Mouse (Mus musculus): ENCODE results near the gene Ppp1r1c. TPM values are rescaled to one million over a fixed set of nuclear protein-coding genes. Genes with fewer than 3 reads are reported as not detected.

Gene Ppp1r1c
- polyA plus RNA-seq, 1 experiment, result not detected

DNA sequence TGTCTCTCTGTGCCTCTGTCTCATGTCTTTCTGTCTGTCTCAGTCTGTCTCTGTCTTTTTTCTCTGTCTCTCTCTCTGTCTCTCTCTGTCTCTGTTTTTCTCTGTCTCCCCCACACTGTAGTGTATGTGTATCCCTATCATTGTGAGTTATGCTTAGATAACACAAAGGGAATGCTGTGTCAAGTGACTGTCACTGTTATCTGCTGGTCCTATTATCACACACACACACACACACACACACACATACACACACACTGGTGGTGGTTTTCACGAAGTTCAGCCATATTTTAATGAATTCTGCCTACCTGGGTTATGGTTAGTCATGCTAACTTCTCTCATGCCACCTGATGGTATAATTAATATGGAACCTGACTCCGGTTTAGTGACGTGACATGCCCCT is 44.1 kb downstream of the Ppp1r1c start:
- Histone ChIP-seq H3K9me3 (replicated peaks; ENCODE audit: control insufficient read depth, insufficient read depth, low read length, poor library complexity, severe bottlenecking) (no peaks in the 10 kb centered on the region), H3K4me1 (ENCODE audit: control insufficient read depth, insufficient read depth, low read length) (no peaks in the 10 kb centered on the region), H3K27ac (ENCODE audit: insufficient read depth, low read length) (no peak overlapping the region), H3K27me3 (ENCODE audit: control insufficient read depth, insufficient read depth, low read length, poor library complexity, severe bottlenecking) (no peaks in the 10 kb centered on the region), H3K36me3 (ENCODE audit: control insufficient read depth, insufficient read depth, low read length, poor library complexity, severe bottlenecking) (no peaks in the 10 kb centered on the region), H3K9ac (ENCODE audit: low read depth, poor library complexity, severe bottlenecking) (no peak overlapping the region), H3K4me3 (ENCODE audit: low read depth, low read length) (no peak overlapping the region)
- TF ChIP-seq EP300 (IDR thresholded peaks at IDR 0.05; ENCODE audit: insufficient read depth, low read depth, low read length) (no peak), CTCF (IDR thresholded peaks at IDR 0.05; ENCODE audit: low read depth, low read length) (no peak), POLR2A (IDR thresholded peaks at IDR 0.05; ENCODE audit: insufficient read depth, low read length) (no peak)

DNA sequence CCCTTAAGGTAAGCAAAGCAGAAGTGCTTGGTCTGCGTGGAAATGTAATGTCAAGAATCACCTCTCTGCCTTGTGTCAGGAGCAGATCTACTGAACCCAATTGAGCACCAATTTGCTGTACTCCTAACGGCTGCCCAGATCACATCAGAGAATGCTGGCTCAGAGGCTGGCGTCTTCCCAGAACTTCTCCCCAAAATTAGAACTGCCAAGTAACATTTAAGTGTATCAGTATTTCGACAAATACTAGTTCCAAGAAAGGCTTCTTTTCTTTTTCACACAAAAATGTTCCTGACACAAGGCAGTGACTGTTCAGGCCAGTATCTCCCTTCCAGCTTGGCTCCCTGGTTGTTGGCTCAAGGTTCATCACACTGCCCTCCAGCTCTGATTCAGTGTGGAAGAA is 52.4 kb downstream of the Ppp1r1c start:
- Histone ChIP-seq H3K27ac (ENCODE audit: insufficient read depth, low read length) (no peak overlapping the region), H3K4me3 (ENCODE audit: low read depth, low read length) (no peak overlapping the region), H3K9me3 (replicated peaks; ENCODE audit: control insufficient read depth, insufficient read depth, low read length, poor library complexity, severe bottlenecking) (no peaks in the 10 kb centered on the region), H3K4me1 (ENCODE audit: control insufficient read depth, insufficient read depth, low read length) (no peaks in the 10 kb centered on the region), H3K36me3 (ENCODE audit: control insufficient read depth, insufficient read depth, low read length, poor library complexity, severe bottlenecking) (no peaks in the 10 kb centered on the region), H3K27me3 (ENCODE audit: control insufficient read depth, insufficient read depth, low read length, poor library complexity, severe bottlenecking) (no peaks in the 10 kb centered on the region), H3K9ac (ENCODE audit: low read depth, poor library complexity, severe bottlenecking) (no peak overlapping the region)
- TF ChIP-seq CTCF (IDR thresholded peaks at IDR 0.05; ENCODE audit: low read depth, low read length) (no peak), POLR2A (IDR thresholded peaks at IDR 0.05; ENCODE audit: insufficient read depth, low read length) (no peak), EP300 (IDR thresholded peaks at IDR 0.05; ENCODE audit: insufficient read depth, low read depth, low read length) (no peak)

DNA sequence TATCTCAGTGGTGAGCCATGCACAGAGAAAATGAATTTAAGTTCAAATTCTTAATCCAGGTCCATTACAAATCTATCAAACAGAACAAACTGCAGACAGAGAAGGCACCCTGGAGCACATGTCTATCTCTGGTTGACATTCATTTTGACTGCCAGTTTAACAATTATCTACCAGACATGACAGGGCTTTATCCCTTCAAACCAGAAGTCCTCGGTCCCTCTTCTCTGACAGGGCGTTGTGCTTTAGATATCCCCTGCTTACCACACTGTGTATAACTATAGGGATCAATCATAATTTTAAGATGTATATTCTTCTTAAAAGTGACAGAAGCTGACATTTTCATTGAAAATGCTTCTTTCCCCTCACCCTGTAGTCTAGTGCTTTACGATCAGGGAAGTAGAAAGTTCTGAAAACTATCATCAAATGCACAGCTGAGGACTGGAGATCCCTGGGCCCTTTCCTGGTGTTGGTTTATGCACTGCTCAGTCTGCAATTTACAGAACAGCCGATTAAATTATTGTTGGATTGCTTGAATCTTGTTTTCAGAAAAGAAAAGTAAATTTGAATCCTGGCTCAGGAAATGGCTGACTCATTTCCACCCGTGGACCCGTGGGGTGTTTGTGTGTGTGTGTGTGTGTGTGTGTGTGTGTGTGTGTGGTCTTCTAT is 55.3 kb downstream of the Ppp1r1c start:
- H3K4me3 ChIP-seq (ENCODE audit: low read depth, low read length), result no peak overlapping the region
- no peak overlapping the region for H3K27ac ChIP-seq (ENCODE audit: insufficient read depth, low read length)
- TF ChIP-seq EP300 (IDR thresholded peaks at IDR 0.05; ENCODE audit: insufficient read depth, low read depth, low read length) (no peak), CTCF (IDR thresholded peaks at IDR 0.05; ENCODE audit: low read depth, low read length) (no peak), POLR2A (IDR thresholded peaks at IDR 0.05; ENCODE audit: insufficient read depth, low read length) (no peak)
- H3K36me3 ChIP-seq (ENCODE audit: control insufficient read depth, insufficient read depth, low read length, poor library complexity, severe bottlenecking), result no peaks in the 10 kb centered on the region
- no peaks in the 10 kb centered on the region for H3K9me3 ChIP-seq (replicated peaks; ENCODE audit: control insufficient read depth, insufficient read depth, low read length, poor library complexity, severe bottlenecking)
- H3K4me1 ChIP-seq (ENCODE audit: control insufficient read depth, insufficient read depth, low read length), result no peaks in the 10 kb centered on the region
- no peak overlapping the region for H3K9ac ChIP-seq (ENCODE audit: low read depth, poor library complexity, severe bottlenecking)
- H3K27me3 ChIP-seq (ENCODE audit: control insufficient read depth, insufficient read depth, low read length, poor library complexity, severe bottlenecking), result no peaks in the 10 kb centered on the region

DNA sequence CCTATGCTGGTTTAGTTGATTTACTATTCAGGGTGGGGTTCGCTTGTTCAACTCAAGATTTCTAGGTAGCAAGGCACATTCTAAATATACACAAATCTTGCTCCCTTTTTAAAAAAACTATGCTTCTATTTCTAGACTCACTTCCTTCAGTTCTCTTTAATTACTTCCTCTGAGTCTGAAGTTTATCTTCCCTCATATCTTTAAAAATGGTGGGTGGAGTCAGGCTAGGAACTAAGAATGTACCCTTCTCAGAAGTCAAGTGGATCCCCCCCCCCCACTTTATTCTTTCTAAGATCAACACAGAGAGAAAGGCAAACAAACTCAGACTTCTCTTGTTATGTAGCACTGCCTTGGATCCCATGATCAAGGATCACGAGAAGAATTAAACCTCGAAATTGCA is 57.5 kb downstream of the Ppp1r1c start:
- no peaks in the 10 kb centered on the region for H3K36me3 ChIP-seq (ENCODE audit: control insufficient read depth, insufficient read depth, low read length, poor library complexity, severe bottlenecking)

DNA sequence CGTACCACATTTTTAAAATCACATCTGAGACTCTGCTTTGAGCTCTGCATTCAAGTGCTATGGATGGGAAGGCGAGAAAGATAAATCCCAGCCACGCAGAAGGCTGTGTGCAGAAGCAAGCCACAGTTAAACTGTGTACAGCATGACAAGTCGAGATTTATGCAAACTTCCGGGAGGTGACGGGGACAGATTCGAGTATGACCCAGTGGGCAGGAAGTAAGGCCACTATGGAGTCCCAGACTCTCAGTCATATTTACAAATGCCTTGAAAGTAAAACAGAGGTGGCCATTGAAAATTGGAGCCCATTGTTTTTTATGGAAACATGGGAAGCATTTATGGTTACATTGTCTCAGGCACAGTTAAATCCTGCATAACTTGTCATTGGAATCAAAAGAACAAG is 58.1 kb downstream of the Ppp1r1c start:
- no peak overlapping the region for H3K4me3 ChIP-seq (ENCODE audit: low read depth, low read length)
- no peaks in the 10 kb centered on the region for H3K4me1 ChIP-seq (ENCODE audit: control insufficient read depth, insufficient read depth, low read length)
- H3K36me3 ChIP-seq (ENCODE audit: control insufficient read depth, insufficient read depth, low read length, poor library complexity, severe bottlenecking), result no peaks in the 10 kb centered on the region
- H3K27me3 ChIP-seq (ENCODE audit: control insufficient read depth, insufficient read depth, low read length, poor library complexity, severe bottlenecking), result no peaks in the 10 kb centered on the region
- no peak for TF ChIP-seq EP300 (IDR thresholded peaks at IDR 0.05; ENCODE audit: insufficient read depth, low read depth, low read length)
- no peak for TF ChIP-seq CTCF (IDR thresholded peaks at IDR 0.05; ENCODE audit: low read depth, low read length)
- no peak for TF ChIP-seq POLR2A (IDR thresholded peaks at IDR 0.05; ENCODE audit: insufficient read depth, low read length)
- H3K27ac ChIP-seq (ENCODE audit: insufficient read depth, low read length), result no peak overlapping the region
- H3K9me3 ChIP-seq (replicated peaks; ENCODE audit: control insufficient read depth, insufficient read depth, low read length, poor library complexity, severe bottlenecking), result no peaks in the 10 kb centered on the region
- no peak overlapping the region for H3K9ac ChIP-seq (ENCODE audit: low read depth, poor library complexity, severe bottlenecking)

More for the DNA sequence above, 57.5 kb downstream of the Ppp1r1c start:
- Histone ChIP-seq H3K9me3 (replicated peaks; ENCODE audit: control insufficient read depth, insufficient read depth, low read length, poor library complexity, severe bottlenecking) (no peaks in the 10 kb centered on the region), H3K9ac (ENCODE audit: low read depth, poor library complexity, severe bottlenecking) (no peak overlapping the region), H3K4me1 (ENCODE audit: control insufficient read depth, insufficient read depth, low read length) (no peaks in the 10 kb centered on the region), H3K27me3 (ENCODE audit: control insufficient read depth, insufficient read depth, low read length, poor library complexity, severe bottlenecking) (no peaks in the 10 kb centered on the region), H3K27ac (ENCODE audit: insufficient read depth, low read length) (no peak overlapping the region), H3K4me3 (ENCODE audit: low read depth, low read length) (no peak overlapping the region)
- TF ChIP-seq CTCF (IDR thresholded peaks at IDR 0.05; ENCODE audit: low read depth, low read length) (no peak), EP300 (IDR thresholded peaks at IDR 0.05; ENCODE audit: insufficient read depth, low read depth, low read length) (no peak), POLR2A (IDR thresholded peaks at IDR 0.05; ENCODE audit: insufficient read depth, low read length) (no peak)

DNA sequence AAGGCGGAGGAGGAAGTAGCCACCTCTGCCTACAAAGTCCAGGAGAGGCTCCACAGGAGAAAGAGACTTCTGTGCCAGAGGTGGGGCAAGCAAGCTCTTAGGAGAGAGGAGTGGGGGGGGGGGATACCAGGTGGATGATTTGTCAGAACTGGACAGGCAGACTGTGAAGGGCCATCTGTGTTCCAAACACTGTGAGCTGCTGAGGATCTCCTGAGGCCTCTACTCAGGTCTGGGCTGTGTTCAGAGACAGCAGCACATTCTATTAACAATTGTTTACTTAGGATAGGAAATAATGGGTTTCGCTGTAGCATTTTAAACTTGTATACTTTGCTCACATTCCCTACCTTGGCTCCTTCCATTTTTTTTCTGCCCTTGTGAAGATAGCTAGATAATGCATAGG is 61.0 kb downstream of the Ppp1r1c start:
- H3K27me3 ChIP-seq (ENCODE audit: control insufficient read depth, insufficient read depth, low read length, poor library complexity, severe bottlenecking), result no peaks in the 10 kb centered on the region
- TF ChIP-seq EP300 (IDR thresholded peaks at IDR 0.05; ENCODE audit: insufficient read depth, low read depth, low read length), result no peak
- no peak overlapping the region for H3K4me3 ChIP-seq (ENCODE audit: low read depth, low read length)
- no peak overlapping the region for H3K27ac ChIP-seq (ENCODE audit: insufficient read depth, low read length)
- H3K9me3 ChIP-seq (replicated peaks; ENCODE audit: control insufficient read depth, insufficient read depth, low read length, poor library complexity, severe bottlenecking), result no peaks in the 10 kb centered on the region
- H3K9ac ChIP-seq (ENCODE audit: low read depth, poor library complexity, severe bottlenecking), result no peak overlapping the region
- no peaks in the 10 kb centered on the region for H3K36me3 ChIP-seq (ENCODE audit: control insufficient read depth, insufficient read depth, low read length, poor library complexity, severe bottlenecking)
- no peaks in the 10 kb centered on the region for H3K4me1 ChIP-seq (ENCODE audit: control insufficient read depth, insufficient read depth, low read length)
